Mouse (Mus musculus): Measurements from ENCODE around the gene Proca1.

DNA sequence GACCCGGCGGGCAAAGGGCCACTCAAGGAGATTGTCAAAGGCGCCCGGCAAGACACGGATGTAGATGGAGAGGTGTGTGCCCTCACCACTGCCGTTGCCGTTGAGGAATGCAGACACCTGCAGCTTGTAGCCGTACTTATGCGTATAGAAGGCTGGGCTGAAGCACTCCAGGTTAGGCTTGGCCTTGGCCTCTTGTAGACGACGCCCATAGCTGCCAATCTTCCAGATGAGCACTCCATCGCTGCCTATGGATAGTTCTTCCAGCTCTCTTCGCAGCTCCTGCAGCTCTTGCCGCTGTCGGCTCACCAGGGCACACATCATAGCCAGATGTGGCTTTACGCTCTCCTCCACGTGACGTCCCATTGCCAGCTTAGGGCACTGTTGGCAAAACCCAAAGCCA lies 33.0 kb upstream of the Proca1 start:
- TF ChIP-seq CTCF (IDR thresholded peaks at IDR 0.05; ENCODE audit: low read depth) = no peak
- TF ChIP-seq EP300 (IDR thresholded peaks at IDR 0.05; ENCODE audit: low read depth) = no peak

Measured in heart, postnatal 0 days (tissue).